Mouse (Mus musculus) myocyte (in vitro differentiated cells): ENCODE data around the gene Dus3l. TPM values are rescaled to one million over a fixed set of nuclear protein-coding genes. Genes with fewer than 3 reads are reported as not detected.

Source experiments
- H3K27me3 ChIP-seq: one replicate; pipeline ENCODE4 v1.6.1; 2011; ENCODE audit not compliant: control insufficient read depth, insufficient read depth, insufficient read length
- H3K36me3 ChIP-seq: one replicate; pipeline ENCODE4 v1.6.1; 2011; ENCODE audit not compliant: control insufficient read depth, insufficient read depth
- H3K4me2 ChIP-seq: one replicate; pipeline ENCODE4 v1.6.1; 2011; ENCODE audit warnings: low read depth, control low read depth
- H3K4me3 ChIP-seq: one replicate; pipeline ENCODE4 v1.5.1; 2011; ENCODE audit warnings: mild to moderate bottlenecking, control low read depth, moderate library complexity
- H3K79me2 ChIP-seq: one replicate; pipeline ENCODE4 v1.6.1; 2011; ENCODE audit not compliant: control insufficient read depth, insufficient read depth
- H3ac ChIP-seq: one replicate; pipeline ENCODE4 v1.6.1; 2011; ENCODE audit not compliant: control insufficient read depth, insufficient read length
- CEBPB ChIP-seq: IDR thresholded peaks from 2 replicates; pipeline ENCODE4 v1.6.1; 2011; ENCODE audit warnings: mild to moderate bottlenecking, moderate library complexity; ENCODE audit not compliant: poor library complexity, insufficient read depth, severe bottlenecking
- E2F4 ChIP-seq: IDR thresholded peaks from one replicate; pipeline ENCODE4 v1.6.1; 2011; ENCODE audit warnings: mild to moderate bottlenecking, control low read depth, moderate library complexity; ENCODE audit not compliant: insufficient read depth
- MAX ChIP-seq: IDR thresholded peaks from one replicate; pipeline ENCODE4 v1.6.1; 2011; ENCODE audit warnings: low read depth, mild to moderate bottlenecking, control low read depth
- MYOD1 ChIP-seq, 3 experiments: IDR thresholded peaks; one replicate each; pipeline ENCODE4 v1.6.1; 2011; ENCODE audit warnings: control low read depth in 2 of 3, low read depth in 2 of 3, mild to moderate bottlenecking in 2 of 3, moderate library complexity in 1 of 3; ENCODE audit not compliant: insufficient read length in 2 of 3, control insufficient read depth in 1 of 3
- MYOG ChIP-seq, 3 experiments: IDR thresholded peaks; one replicate each; pipeline ENCODE4 v1.6.1; 2011; ENCODE audit warnings: control low read depth in 2 of 3, low read depth in 2 of 3, mild to moderate bottlenecking in 2 of 3; ENCODE audit not compliant: insufficient read length in 2 of 3, control insufficient read depth in 1 of 3, insufficient read depth in 1 of 3
- POLR2A ChIP-seq: IDR thresholded peaks from one replicate; pipeline ENCODE4 v1.6.1; 2011; ENCODE audit warnings: low read depth, mild to moderate bottlenecking, control low read depth, moderate library complexity; ENCODE audit not compliant: insufficient read length
- POLR2AphosphoS2 ChIP-seq: IDR thresholded peaks from one replicate; pipeline ENCODE4 v1.6.1; 2011; ENCODE audit warnings: low read depth, control low read depth; ENCODE audit not compliant: insufficient read length
- REST ChIP-seq: IDR thresholded peaks from one replicate; pipeline ENCODE4 v1.6.1; 2011; ENCODE audit warnings: mild to moderate bottlenecking, control low read depth, moderate library complexity; ENCODE audit not compliant: insufficient read depth, insufficient read length
- SRF ChIP-seq: IDR thresholded peaks from one replicate; pipeline ENCODE4 v1.6.1; 2011; ENCODE audit warnings: low read depth; ENCODE audit not compliant: control insufficient read depth, insufficient read length
- TCF12 ChIP-seq: IDR thresholded peaks from one replicate; pipeline ENCODE4 v1.6.1; 2011; ENCODE audit warnings: mild to moderate bottlenecking, control low read depth; ENCODE audit not compliant: poor library complexity, insufficient read depth, severe bottlenecking
- TCF3 ChIP-seq: IDR thresholded peaks from one replicate; pipeline ENCODE4 v1.6.1; 2011; ENCODE audit warnings: low read depth, control low read depth; ENCODE audit not compliant: insufficient read length
- USF1 ChIP-seq: IDR thresholded peaks from one replicate; pipeline ENCODE4 v1.6.1; 2011; ENCODE audit warnings: low read depth, mild to moderate bottlenecking, control low read depth, moderate library complexity
- polyA plus RNA-seq: library from polyadenylated mRNA; unstranded; fragments of >200 nt; fragmentation: generic; extraction: Trizol; gene quantifications from one replicate; pipeline ENCODE4 v1.2.1, GENCODE M21; 2012; ENCODE audit warnings: missing spikeins

Gene Dus3l
- polyA plus RNA-seq, 1 experiment, result 38.7 TPM

DNA sequence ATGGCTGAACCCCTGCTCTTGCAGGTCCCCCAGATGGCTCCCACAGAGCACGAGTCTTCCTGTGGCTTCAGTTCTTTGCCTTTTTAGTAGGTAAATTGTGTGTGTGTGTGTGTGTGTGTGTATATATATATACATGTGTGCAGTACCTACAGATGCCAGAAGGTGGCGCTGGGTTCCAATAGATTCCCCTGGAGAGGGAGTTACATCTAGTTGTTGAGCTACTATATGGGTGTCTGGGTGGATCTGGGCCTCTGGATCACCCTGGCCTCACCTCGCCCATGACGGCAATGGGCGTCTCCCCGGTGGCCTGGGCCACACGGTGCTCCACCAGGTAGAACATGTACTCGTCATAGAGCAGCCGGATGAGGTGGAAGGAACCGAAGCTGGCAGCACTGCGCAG, 13.0 kb downstream of the Dus3l start:
- TF ChIP-seq USF1 (no peak), SRF (no peak), POLR2A (no peak)

DNA sequence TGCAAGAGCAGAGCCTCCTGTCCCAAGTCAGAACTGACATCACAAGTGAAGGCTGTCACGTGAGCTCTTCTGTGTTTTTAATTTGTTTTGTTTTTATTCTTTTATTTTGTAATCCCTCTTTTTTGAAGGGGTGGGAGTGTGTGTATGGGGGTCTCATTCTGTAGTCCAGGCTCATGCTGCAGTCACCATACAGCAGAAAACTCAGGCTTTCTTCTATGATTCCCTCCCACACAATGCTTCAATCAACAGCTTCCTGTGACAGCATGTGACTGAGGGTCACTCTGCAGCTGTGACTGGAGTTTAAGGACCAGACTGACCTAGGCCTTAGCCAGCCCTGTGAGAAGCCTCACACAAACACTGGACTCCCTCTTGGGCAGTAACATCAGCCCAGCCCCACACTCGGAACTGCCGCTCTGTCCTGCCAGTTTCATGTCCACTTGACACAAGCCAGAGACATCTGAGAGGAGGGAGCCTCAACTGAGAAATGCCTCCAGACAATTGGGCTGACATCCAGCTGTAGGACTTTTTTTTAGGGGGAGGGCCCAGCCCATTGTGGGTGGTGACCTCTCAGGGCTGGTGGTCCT, 14.3 kb downstream of the Dus3l start:
- Histone ChIP-seq H3K36me3 (no peaks in the 10 kb centered on the region), H3K4me3 (no peak overlapping the region), H3K4me2 (no peak overlapping the region), H3K27me3 (no peaks in the 10 kb centered on the region), H3ac (no peak overlapping the region), H3K79me2 (no peaks in the 10 kb centered on the region)
- TF ChIP-seq SRF (no peak), TCF12 (no peak), REST (no peak), TCF3 (no peak), MYOD1 (IDR thresholded peaks at IDR 0.05; ENCODE audit: control insufficient read depth in 1 of 3, insufficient read length in 2 of 3, low read depth in 2 of 3) (no peak), MYOG (IDR thresholded peaks at IDR 0.05; ENCODE audit: control insufficient read depth in 1 of 3, insufficient read depth in 1 of 3, insufficient read length in 2 of 3, low read depth in 2 of 3) (no peak), USF1 (no peak), POLR2A (no peak), POLR2AphosphoS2 (no peak), MAX (no peak), CEBPB (no peak), E2F4 (no peak)

More for the DNA sequence above, 13.0 kb downstream of the Dus3l start:
- Histone ChIP-seq H3K36me3 (no peaks in the 10 kb centered on the region), H3K4me3 (no peak overlapping the region), H3K4me2 (no peak overlapping the region), H3K27me3 (no peaks in the 10 kb centered on the region), H3ac (no peak overlapping the region), H3K79me2 (no peaks in the 10 kb centered on the region)

DNA sequence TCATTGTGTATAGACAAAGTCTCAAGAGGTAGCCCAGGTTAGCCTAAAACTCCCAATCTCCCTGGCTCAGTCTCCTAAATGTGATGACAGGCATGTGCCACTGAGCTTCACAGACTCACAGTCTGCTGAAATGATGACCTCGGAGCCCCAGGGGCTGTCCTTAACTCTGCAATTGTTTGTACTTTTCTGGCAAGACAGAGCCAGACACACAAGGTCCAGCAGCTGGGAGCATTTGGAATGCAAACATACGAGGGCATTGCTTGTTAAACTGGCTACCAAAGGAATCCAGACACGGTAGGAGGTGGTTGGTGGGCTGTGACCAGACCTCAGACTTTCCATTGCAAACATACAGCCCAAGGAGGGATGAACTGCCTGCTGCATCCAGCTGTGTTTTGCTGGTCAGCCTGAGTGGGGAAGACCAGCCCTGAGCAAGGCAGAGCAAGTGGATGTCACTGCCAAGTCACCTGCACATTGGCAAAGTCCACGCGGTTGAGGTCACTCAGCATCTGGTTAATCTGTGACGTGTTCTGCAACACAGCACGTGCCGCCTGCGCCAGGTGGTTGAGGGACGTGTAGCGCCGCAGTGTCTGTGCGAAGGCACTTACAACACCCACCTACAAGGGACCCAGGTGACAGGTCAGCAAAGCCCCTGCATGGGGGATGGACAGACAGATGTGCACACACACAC, 15.9 kb downstream of the Dus3l start:
- Histone ChIP-seq H3ac (no peak overlapping the region), H3K4me3 (no peak overlapping the region), H3K36me3 (no peaks in the 10 kb centered on the region), H3K4me2 (no peak overlapping the region), H3K27me3 (no peaks in the 10 kb centered on the region), H3K79me2 (no peaks in the 10 kb centered on the region)
- TF ChIP-seq MYOG (IDR thresholded peaks at IDR 0.05; ENCODE audit: control insufficient read depth in 1 of 3, insufficient read depth in 1 of 3, insufficient read length in 2 of 3, low read depth in 2 of 3), result no peak
- TF ChIP-seq USF1, result no peak
- no peak for TF ChIP-seq CEBPB
- TF ChIP-seq E2F4, result no peak
- TF ChIP-seq MYOD1 (IDR thresholded peaks at IDR 0.05; ENCODE audit: control insufficient read depth in 1 of 3, insufficient read length in 2 of 3, low read depth in 2 of 3), result no peak
- TF ChIP-seq MAX, result no peak
- no peak for TF ChIP-seq POLR2A
- no peak for TF ChIP-seq POLR2AphosphoS2
- TF ChIP-seq TCF3, result no peak
- TF ChIP-seq TCF12, result no peak
- no peak for TF ChIP-seq REST
- TF ChIP-seq SRF, result no peak

DNA sequence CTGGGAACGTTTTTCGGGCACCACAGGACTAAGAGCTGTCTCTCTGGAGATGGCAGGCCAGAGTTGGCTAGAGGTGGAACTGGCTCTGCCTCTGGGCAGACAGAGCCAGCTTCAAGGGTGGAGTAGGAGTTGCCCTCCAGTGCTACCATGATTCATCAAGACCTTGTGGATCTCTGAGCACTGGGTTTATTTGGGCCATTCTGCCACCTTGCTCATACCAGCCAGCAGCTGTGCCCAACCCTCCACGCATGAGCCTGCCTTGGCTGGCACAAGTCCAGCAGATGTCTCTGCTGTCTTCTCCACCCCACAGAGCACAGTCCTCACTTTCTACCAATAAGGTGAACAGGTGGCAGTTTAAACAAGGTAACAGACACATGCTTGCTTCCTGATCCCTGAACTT, 24.3 kb downstream of the Dus3l start:
- peak in 1 of 3 experiments; percentile 29 for TF ChIP-seq MYOD1 (IDR thresholded peaks at IDR 0.05; ENCODE audit: control insufficient read depth in 1 of 3, insufficient read length in 2 of 3, low read depth in 2 of 3)
- TF ChIP-seq MAX, result no peak
- no peak for TF ChIP-seq POLR2A
- no peak for TF ChIP-seq E2F4
- peak in 2 of 3 experiments; percentile 25 to 60 for TF ChIP-seq MYOG (IDR thresholded peaks at IDR 0.05; ENCODE audit: control insufficient read depth in 1 of 3, insufficient read depth in 1 of 3, insufficient read length in 2 of 3, low read depth in 2 of 3)
- no peak overlapping the region for H3K4me3 ChIP-seq
- no peaks in the 10 kb centered on the region for H3K27me3 ChIP-seq
- no peaks in the 10 kb centered on the region for H3K79me2 ChIP-seq
- H3ac ChIP-seq, result no peak overlapping the region
- H3K36me3 ChIP-seq, result no peaks in the 10 kb centered on the region
- peak overlapping the region; percentile 2 for H3K4me2 ChIP-seq

DNA sequence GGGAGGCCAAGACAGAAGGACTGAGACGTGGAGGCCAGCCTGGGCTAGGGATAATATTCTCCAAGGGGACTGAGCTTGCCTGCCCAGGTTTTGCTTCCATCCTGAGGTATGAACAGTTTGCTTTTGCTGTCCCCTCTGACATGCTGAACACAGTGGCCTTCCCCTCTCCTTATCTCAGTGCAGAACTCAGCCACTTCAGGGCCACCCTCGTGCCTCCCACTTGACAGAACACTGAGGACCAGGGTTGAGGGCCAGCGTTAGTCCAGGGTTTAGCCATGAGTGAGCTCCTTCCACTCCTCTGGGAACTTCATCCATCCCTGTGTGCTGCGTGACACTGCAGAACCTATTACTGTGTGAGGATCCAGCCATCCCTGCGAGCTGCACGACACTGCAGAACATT, 24.7 kb downstream of the Dus3l start:
- Histone ChIP-seq H3K27me3 (no peaks in the 10 kb centered on the region), H3K4me2 (no peak overlapping the region), H3ac (no peak overlapping the region), H3K36me3 (no peaks in the 10 kb centered on the region), H3K4me3 (no peak overlapping the region), H3K79me2 (no peaks in the 10 kb centered on the region)
- TF ChIP-seq CEBPB, result no peak
- TF ChIP-seq MYOD1 (IDR thresholded peaks at IDR 0.05; ENCODE audit: control insufficient read depth in 1 of 3, insufficient read length in 2 of 3, low read depth in 2 of 3), result no peak
- TF ChIP-seq E2F4, result no peak
- TF ChIP-seq REST, result no peak
- TF ChIP-seq MYOG (IDR thresholded peaks at IDR 0.05; ENCODE audit: control insufficient read depth in 1 of 3, insufficient read depth in 1 of 3, insufficient read length in 2 of 3, low read depth in 2 of 3), result no peak
- no peak for TF ChIP-seq USF1
- TF ChIP-seq SRF, result no peak
- no peak for TF ChIP-seq MAX
- no peak for TF ChIP-seq TCF3
- TF ChIP-seq TCF12, result no peak
- no peak for TF ChIP-seq POLR2AphosphoS2
